In the genomic region with DNA sequence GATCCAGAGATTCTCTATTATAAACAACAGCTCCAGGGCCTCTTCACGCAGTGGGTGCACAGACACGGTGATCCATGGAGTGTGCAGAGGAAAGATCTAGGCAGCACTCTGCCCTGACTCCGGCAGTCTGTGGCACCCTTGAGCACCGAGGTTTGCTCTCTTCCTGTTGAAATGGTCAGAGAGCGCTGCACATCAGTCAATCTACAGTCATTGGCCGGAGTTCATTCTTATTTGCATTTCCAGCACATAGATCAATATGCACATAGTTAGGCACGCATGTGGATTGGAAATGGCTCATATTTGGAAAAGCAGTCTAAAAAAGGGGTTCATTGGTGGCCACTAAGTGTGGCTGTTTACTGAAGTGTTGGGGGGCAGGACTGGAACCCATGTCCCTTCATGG, we compare ENCODE assay signal across 38 mouse cellular contexts. TPM values are rescaled to one million over a fixed set of nuclear protein-coding genes. Genes with fewer than 3 reads are reported as not detected.
"Had no signal": no experiment of that assay in that cellular context is flagged by ENCODE, and none has a peak within 500 bp of the region (broad histone marks: within the 10 kb centered on the region; RNA-seq: fewer than 3 reads in every experiment).

No protein-coding gene starts in this region.

- H3K9ac ChIP-seq: limb, embryonic 12.5 days; limb, embryonic 13.5 days; limb, embryonic 15.5 days; liver, embryonic 13.5 days; liver, embryonic 14.5 days; liver, embryonic 15.5 days; lung, embryonic 14.5 days; lung, embryonic 15.5 days; midbrain, embryonic 12.5 days; midbrain, embryonic 13.5 days; midbrain, embryonic 15.5 days; neural tube, embryonic 12.5 days; neural tube, embryonic 13.5 days had no signal

- H3K4me1 ChIP-seq: lung, embryonic 15.5 days; midbrain, embryonic 10.5 days; midbrain, embryonic 12.5 days; midbrain, embryonic 13.5 days; midbrain, embryonic 15.5 days; neural tube, embryonic 12.5 days; neural tube, embryonic 13.5 days had no signal

- H3K27ac ChIP-seq: left cerebral cortex, adult 2 months; limb, embryonic 10.5 days; limb, embryonic 12.5 days; limb, embryonic 13.5 days; limb, embryonic 15.5 days; liver, embryonic 13.5 days; liver, embryonic 14.5 days; liver, embryonic 15.5 days; lung, embryonic 15.5 days; macrophage; midbrain, embryonic 10.5 days; midbrain, embryonic 12.5 days; midbrain, embryonic 13.5 days; midbrain, embryonic 15.5 days; neural tube, embryonic 12.5 days; neural tube, embryonic 13.5 days had no signal

- H3K27me3 ChIP-seq: limb, embryonic 12.5 days; limb, embryonic 13.5 days; limb, embryonic 15.5 days; liver, embryonic 13.5 days; liver, embryonic 15.5 days; midbrain, embryonic 12.5 days; midbrain, embryonic 13.5 days; midbrain, embryonic 15.5 days; neural tube, embryonic 12.5 days; neural tube, embryonic 13.5 days had no signal

- H3K36me3 ChIP-seq: limb, embryonic 10.5 days; limb, embryonic 12.5 days; limb, embryonic 13.5 days; limb, embryonic 15.5 days; liver, embryonic 13.5 days; liver, embryonic 15.5 days; lung, embryonic 15.5 days; midbrain, embryonic 10.5 days; midbrain, embryonic 12.5 days; midbrain, embryonic 13.5 days; midbrain, embryonic 15.5 days; neural tube, embryonic 12.5 days; neural tube, embryonic 13.5 days had no signal

- H3K4me3 ChIP-seq: left cerebral cortex, adult 2 months; limb, embryonic 10.5 days; limb, embryonic 12.5 days; limb, embryonic 13.5 days; limb, embryonic 15.5 days; liver, embryonic 13.5 days; liver, embryonic 15.5 days; lung, embryonic 15.5 days; midbrain, embryonic 10.5 days; midbrain, embryonic 12.5 days; midbrain, embryonic 13.5 days; midbrain, embryonic 15.5 days; myocyte; neural tube, embryonic 12.5 days; neural tube, embryonic 13.5 days had no signal

- H3K9me3 ChIP-seq: limb, embryonic 10.5 days; limb, embryonic 12.5 days; limb, embryonic 13.5 days; limb, embryonic 15.5 days; liver, embryonic 13.5 days; liver, embryonic 15.5 days; lung, embryonic 15.5 days; midbrain, embryonic 10.5 days; midbrain, embryonic 12.5 days; midbrain, embryonic 13.5 days; midbrain, embryonic 15.5 days; neural tube, embryonic 12.5 days; neural tube, embryonic 13.5 days had no signal

- ATAC-seq: lung, postnatal 0 days; midbrain, embryonic 13.5 days; midbrain, embryonic 15.5 days; midbrain, embryonic 16.5 days had no signal

- H3K4me2 ChIP-seq: limb, embryonic 12.5 days; limb, embryonic 13.5 days; limb, embryonic 15.5 days; liver, embryonic 13.5 days; liver, embryonic 15.5 days; lung, embryonic 14.5 days; lung, embryonic 15.5 days; midbrain, embryonic 11.5 days; midbrain, embryonic 12.5 days; midbrain, embryonic 13.5 days; midbrain, embryonic 15.5 days; neural tube, embryonic 12.5 days; neural tube, embryonic 13.5 days had no signal

- DNase-seq: layer of hippocampus, postnatal 36 days; left cerebral cortex, postnatal 4 days; liver, embryonic 13.5 days; lung, adult 18-20 months; lung, adult 2 months; lung, embryonic 14.5 days; lung, postnatal 10 days; lung, postnatal 14 days; lung, postnatal 36 days; lung, postnatal 4 days; midbrain, embryonic 14.5 days had no signal

RNA-seq across cellular contexts. Expression of gene Mlana, which starts 29.5 kb away (rescaled TPM):
- total RNA-seq: left cerebral cortex, postnatal 25 days; left cerebral cortex, postnatal 4 days; megakaryocyte progenitor cell, adult 5-6 weeks; megakaryocyte-erythroid progenitor cell, adult 5-6 weeks; midbrain, postnatal 0 days; monocyte, adult 5-6 weeks had no signal
- polyA plus RNA-seq: limb, embryonic 10.5 days; limb, embryonic 11.5 days; limb, embryonic 12.5 days; liver, embryonic 13.5 days; liver, embryonic 14.5 days; liver, embryonic 15.5 days; lung, embryonic 14.5 days; lung, embryonic 15.5 days; lung, embryonic 16.5 days; midbrain, embryonic 12.5 days; midbrain, embryonic 13.5 days; midbrain, embryonic 14.5 days; midbrain, embryonic 15.5 days; midbrain, embryonic 16.5 days; midbrain, postnatal 0 days; myocyte; neural tube, embryonic 11.5 days; neural tube, embryonic 12.5 days; neural tube, embryonic 13.5 days had no signal
